Mouse (Mus musculus) midbrain, embryonic 12.5 days (tissue): ENCODE results near the gene Dmpk. TPM values are rescaled to one million over a fixed set of nuclear protein-coding genes. Genes with fewer than 3 reads are reported as not detected.

Experiments
- ATAC-seq: fragments of 200-750 bp; cut with Nextera tagmentation; 2 replicates; pipeline ENCODE4 v1.8.0; 2017; ENCODE audit warnings: low read depth, moderate TSS enrichment, moderate library complexity; ENCODE audit not compliant: low FRiP score
- H3K27ac ChIP-seq: fragments of 300-500 bp; sonication (generic); replicated peaks from 2 replicates; pipeline ENCODE4 v1.5.1; 2016; ENCODE audit warnings: mild to moderate bottlenecking
- H3K27me3 ChIP-seq: fragments of 300-500 bp; sonication (generic); 2 replicates; pipeline ENCODE4 v1.6.1; 2016; ENCODE audit warnings: mild to moderate bottlenecking
- H3K36me3 ChIP-seq: fragments of 300-500 bp; sonication (generic); 2 replicates; pipeline ENCODE4 v1.6.1; 2016
- H3K4me1 ChIP-seq: fragments of 300-500 bp; sonication (generic); 2 replicates; pipeline ENCODE4 v1.6.1; 2016
- H3K4me2 ChIP-seq: fragments of 300-500 bp; sonication (generic); replicated peaks from 2 replicates; pipeline ENCODE4 v1.6.1; 2016; ENCODE audit warnings: mild to moderate bottlenecking, moderate library complexity
- H3K4me3 ChIP-seq: fragments of 300-500 bp; sonication (generic); 2 replicates; pipeline ENCODE4 v1.5.1; 2016; ENCODE audit warnings: mild to moderate bottlenecking
- H3K9ac ChIP-seq: fragments of 300-500 bp; sonication (generic); replicated peaks from 2 replicates; pipeline ENCODE4 v1.6.1; 2016; ENCODE audit warnings: mild to moderate bottlenecking, moderate library complexity
- H3K9me3 ChIP-seq: fragments of 300-500 bp; sonication (generic); 2 replicates; pipeline ENCODE4 v1.6.1; 2016; ENCODE audit warnings: mild to moderate bottlenecking
- WGBS: fragments of 180-500 bp; shearing (Covaris S2); methylation state at CpG from one replicate; pipeline ENCODE4 v1.1.7; 2016; 5-methylcytosine and 5-hydroxymethylcytosine counted together
- microRNA-seq: library from miRNA; unstranded; fragments of <30 nt; microRNA quantifications from one replicate; pipeline ENCODE4, GENCODE M21; 2017
- polyA plus RNA-seq: library from polyadenylated mRNA; unstranded; fragments of >200 nt; fragmentation: Nextera tagmentation; extraction: Ambion mirVana; gene quantifications from 2 replicates; pipeline ENCODE4 v1.2.1, GENCODE M21; 2016

Gene Dmpk
- polyA plus RNA-seq, 1 experiment from 2014 or later: 11.7 TPM

DNA sequence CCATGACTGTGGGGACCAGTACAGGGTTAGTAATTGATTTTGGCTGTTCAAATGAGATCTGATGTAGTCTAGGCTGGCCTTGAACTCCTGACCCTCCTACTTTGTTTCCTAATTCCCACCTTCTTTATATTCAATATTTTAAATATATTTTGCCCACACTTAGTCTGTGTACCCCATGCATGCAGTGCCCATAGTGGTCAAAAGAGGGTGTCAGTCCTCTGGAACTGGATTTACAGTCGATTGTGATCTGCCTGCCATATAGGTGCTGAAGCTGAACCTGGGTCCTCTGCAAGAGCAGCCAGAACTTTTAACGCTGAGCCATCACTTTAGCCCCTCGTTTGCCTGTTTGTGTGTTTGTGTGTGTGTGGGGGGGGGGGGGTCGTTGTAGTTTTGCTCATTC lies 47.0 kb downstream of the Dmpk start:
- no peak for ATAC-seq
- H3K9ac ChIP-seq: peak overlapping the region; percentile 68
- 38% methylated on average over 4 of the region's 4 CpGs for WGBS

GRCm38 (mm10) chr7:19131324-19131848 lies 47.7 kb downstream of the Dmpk start:
- H3K4me1 ChIP-seq: peaks cover 14% of the 10 kb centered on the region
- H3K27ac ChIP-seq: peak overlapping the region; percentile 92
- ATAC-seq: peak; percentile 99
- peak overlapping the region; percentile 68 for H3K9ac ChIP-seq
- H3K9me3 ChIP-seq: no peaks in the 10 kb centered on the region
- H3K4me2 ChIP-seq: peak overlapping the region; percentile 57
- WGBS: under 1% methylated on average over 39 of the region's 39 CpGs
- no peaks in the 10 kb centered on the region for H3K27me3 ChIP-seq
- peaks cover 23% of the 10 kb centered on the region for H3K36me3 ChIP-seq
- H3K4me3 ChIP-seq: peak overlapping the region; percentile 44

More for the DNA sequence above, 47.0 kb downstream of the Dmpk start:
- Histone ChIP-seq H3K4me3 (peak overlapping the region; percentile 44), H3K27me3 (no peaks in the 10 kb centered on the region), H3K27ac (peak overlapping the region; percentile 92), H3K4me1 (peaks cover 14% of the 10 kb centered on the region), H3K4me2 (peak overlapping the region; percentile 57), H3K9me3 (no peaks in the 10 kb centered on the region), H3K36me3 (peaks cover 21% of the 10 kb centered on the region)

DNA sequence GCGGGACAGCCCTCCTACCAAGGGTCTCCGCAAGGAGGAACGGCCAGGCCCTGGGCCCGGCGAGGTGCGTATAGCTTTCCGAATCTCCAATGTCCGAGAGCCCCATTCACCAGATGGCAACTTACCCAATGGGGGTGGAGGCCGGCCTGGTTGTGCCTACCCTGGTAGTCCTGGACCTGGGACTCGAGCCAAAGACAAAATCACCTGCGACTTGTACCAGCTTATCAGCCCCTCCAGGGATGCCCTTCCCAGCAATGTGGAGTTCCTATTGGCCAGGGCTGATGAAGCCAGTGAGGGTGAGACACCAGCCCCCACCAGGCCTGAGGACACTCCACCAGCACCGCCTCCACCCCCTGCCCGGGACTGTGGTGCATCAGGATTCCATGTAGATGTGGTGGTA lies 52.5 kb downstream of the Dmpk start:
- H3K4me3 ChIP-seq: no peak overlapping the region
- no peak overlapping the region for H3K27ac ChIP-seq
- H3K27me3 ChIP-seq: no peaks in the 10 kb centered on the region
- 96% methylated on average over 13 of the region's 13 CpGs for WGBS
- H3K9me3 ChIP-seq: no peaks in the 10 kb centered on the region
- H3K4me1 ChIP-seq: peaks cover 4% of the 10 kb centered on the region; the same call in 1 of the 2 replicates
- no peak overlapping the region for H3K9ac ChIP-seq
- H3K36me3 ChIP-seq: peaks cover 52% of the 10 kb centered on the region
- ATAC-seq: no peak
- no peak overlapping the region for H3K4me2 ChIP-seq

GRCm38 (mm10) chr7:19136673-19137334 lies 53.2 kb downstream of the Dmpk start:
- H3K4me2 ChIP-seq: no peak overlapping the region
- H3K9ac ChIP-seq: no peak overlapping the region
- peaks cover 3% of the 10 kb centered on the region; the same call in 1 of the 2 replicates for H3K4me1 ChIP-seq
- no peaks in the 10 kb centered on the region for H3K27me3 ChIP-seq
- WGBS: 92% methylated on average over 38 of the region's 38 CpGs
- peaks cover 58% of the 10 kb centered on the region for H3K36me3 ChIP-seq
- 0 out of 2 replicates have a peak, but pooled peaks have one; percentile 20 for ATAC-seq
- no peak overlapping the region for H3K4me3 ChIP-seq
- no peaks in the 10 kb centered on the region for H3K9me3 ChIP-seq
- no peak overlapping the region for H3K27ac ChIP-seq

- H3K4me1 ChIP-seq: no peaks in the 10 kb centered on the region
- 61% methylated on average over 5 of the region's 5 CpGs for WGBS
- no peak overlapping the region for H3K4me2 ChIP-seq
- ATAC-seq: no peak
- H3K36me3 ChIP-seq: peaks cover 59% of the 10 kb centered on the region
- H3K27ac ChIP-seq: no peak overlapping the region
- H3K4me3 ChIP-seq: no peak overlapping the region
- H3K27me3 ChIP-seq: no peaks in the 10 kb centered on the region
- H3K9ac ChIP-seq: no peak overlapping the region
- no peaks in the 10 kb centered on the region for H3K9me3 ChIP-seq
These were observed 53.7 kb downstream of the Dmpk start for GRCm38 (mm10) chr7:19137380-19137779.

Small RNA genes lying within 50 kb of the gene (microRNA-seq; reads per million reads assigned to microRNA genes)
- gene Mir3100: not detected

Other genes with a start within 250 kb of the Dmpk start
- gene Mill2, start 243.9 kb upstream of the Dmpk start, polyA plus RNA-seq: 0.59 and 0.63 TPM in 2 replicates
- gene Pglyrp1, start 212.5 kb upstream of the Dmpk start, polyA plus RNA-seq: 2.5 and 4.2 TPM in 2 replicates
- 34.7 and 38.7 TPM in 2 replicates for gene Ccdc61, start 173.4 kb upstream of the Dmpk start, polyA plus RNA-seq
- gene Nova2, start 158.0 kb upstream of the Dmpk start, polyA plus RNA-seq: 12.0 and 13.5 TPM in 2 replicates
- gene Nanos2, start 96.4 kb upstream of the Dmpk start, polyA plus RNA-seq: 0.20 and 0.33 TPM in 2 replicates
- gene Mypop, start 92.6 kb upstream of the Dmpk start, polyA plus RNA-seq: 5.3 and 6.1 TPM in 2 replicates
- gene Irf2bp1, start 79.8 kb upstream of the Dmpk start, polyA plus RNA-seq: 41.6 and 43.1 TPM in 2 replicates
- gene Foxa3, start 60.3 kb upstream of the Dmpk start, polyA plus RNA-seq: 0.09 and 0.10 TPM in 2 replicates
- 51.5 and 53.5 TPM in 2 replicates for gene Sympk, start 59.5 kb upstream of the Dmpk start, polyA plus RNA-seq
- gene Rsph6a, start 29.2 kb upstream of the Dmpk start, polyA plus RNA-seq: not detected in 2 replicates
- gene Dmwd, start 7.6 kb upstream of the Dmpk start, polyA plus RNA-seq: 20.8 and 21.0 TPM in 2 replicates
- 7.4 and 7.9 TPM in 2 replicates for gene Six5, start 10.7 kb downstream of the Dmpk start, polyA plus RNA-seq
- gene Gm4969, start 34.5 kb downstream of the Dmpk start, polyA plus RNA-seq: 1.1 and 1.3 TPM in 2 replicates
- gene Fbxo46, start 36.0 kb downstream of the Dmpk start, polyA plus RNA-seq: 20.6 and 21.9 TPM in 2 replicates
- gene Qpctl, start 65.4 kb downstream of the Dmpk start, polyA plus RNA-seq: 21.0 and 22.0 TPM in 2 replicates
- 136 and 139 TPM in 2 replicates for gene Snrpd2, start 65.9 kb downstream of the Dmpk start, polyA plus RNA-seq
- 2.1 and 3.4 TPM in 2 replicates for gene Gipr, start 82.3 kb downstream of the Dmpk start, polyA plus RNA-seq
- gene Eml2, start 92.6 kb downstream of the Dmpk start, polyA plus RNA-seq: 5.4 and 6.0 TPM in 2 replicates
- 1.6 and 2.0 TPM in 2 replicates for gene Gpr4, start 128.7 kb downstream of the Dmpk start, polyA plus RNA-seq
- 41.8 and 43.7 TPM in 2 replicates for gene Opa3, start 144.5 kb downstream of the Dmpk start, polyA plus RNA-seq
- gene Vasp, start 188.0 kb downstream of the Dmpk start, polyA plus RNA-seq: 44.9 and 47.1 TPM in 2 replicates
- 0.20 and 0.32 TPM in 2 replicates for gene Ppm1n, start 196.2 kb downstream of the Dmpk start, polyA plus RNA-seq
- gene Rtn2, start 198.8 kb downstream of the Dmpk start, polyA plus RNA-seq: 74.6 and 79.7 TPM in 2 replicates
- 0.20 TPM in 1 of 2 replicates, not detected in the other for gene Fosb, start 226.2 kb downstream of the Dmpk start, polyA plus RNA-seq